In the genomic region with DNA sequence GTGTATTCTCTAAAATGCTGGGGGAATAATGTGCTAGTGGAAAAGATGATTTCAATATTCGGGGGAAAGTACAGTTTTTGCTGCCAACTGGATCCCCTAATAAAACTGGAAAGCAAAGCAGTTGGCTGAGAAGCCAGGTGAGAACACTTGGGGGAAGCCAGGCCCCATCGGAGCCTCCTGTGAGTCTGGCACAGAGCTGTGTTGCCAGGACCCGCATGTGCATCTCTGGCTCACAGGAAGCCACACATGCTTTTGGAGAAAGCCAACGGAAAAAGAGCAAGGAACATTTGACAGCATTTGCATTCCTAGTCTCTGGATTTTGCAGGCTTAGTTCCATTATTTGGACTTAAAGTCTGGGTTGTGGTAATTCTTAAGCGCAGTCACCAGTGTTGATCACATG, we compare ENCODE assay signal across 14 mouse cellular contexts.
A peak's percentile ranks its signal among the peaks of the same experiment; 100 is the strongest.
DNase-seq lines count a peak whose midpoint lies in the region; ATAC-seq and TF ChIP-seq lines count a peak whose summit lies in the region.
"Had no signal": no experiment of that assay in that cellular context is flagged by ENCODE, and none has a peak within 500 bp of the region (broad histone marks: within the 10 kb centered on the region; RNA-seq: fewer than 3 reads in every experiment).

No protein-coding gene starts in this region.

- 85% methylated on average over 5 of the region's 5 CpGs for whole genome bisulfite sequencing in forebrain, embryonic 14.5 days
- 91% methylated on average over 5 of the region's 5 CpGs for WGBS in forebrain, embryonic 11.5 days
- 61% methylated on average over 5 of the region's 5 CpGs for WGBS in heart, postnatal 0 days
- WGBS in forebrain, embryonic 16.5 days, result 58% methylated on average over 5 of the region's 5 CpGs

- H3K4me3 ChIP-seq in forebrain, embryonic 14.5 days (ENCODE audit: low read depth, low read length), result no peak overlapping the region
- no peak overlapping the region for H3K4me3 ChIP-seq in forebrain, embryonic 11.5 days (ENCODE audit: low read depth, low read length)
- H3K4me3 ChIP-seq in heart, postnatal 0 days (ENCODE audit: low read depth, low read length), result no peak overlapping the region
- no peak overlapping the region for H3K4me3 ChIP-seq in forebrain, embryonic 16.5 days (replicated peaks; ENCODE audit: low read length)
- H3K4me3 ChIP-seq: hindbrain, embryonic 13.5 days; left cerebral cortex, adult 2 months; neural tube, embryonic 15.5 days had no signal

- no peak for TF ChIP-seq EP300 in heart, postnatal 0 days (IDR thresholded peaks at IDR 0.05; ENCODE audit: low read depth)

- no peak for TF ChIP-seq CTCF in heart, postnatal 0 days (IDR thresholded peaks at IDR 0.05; ENCODE audit: low read depth)

- H3K27me3 ChIP-seq in forebrain, embryonic 14.5 days (replicated peaks; ENCODE audit: control insufficient read depth, insufficient read depth, low read length), result no peaks in the 10 kb centered on the region
- H3K27me3 ChIP-seq in forebrain, embryonic 11.5 days (ENCODE audit: control insufficient read depth, insufficient read depth, low read length), result no peaks in the 10 kb centered on the region
- no peaks in the 10 kb centered on the region for H3K27me3 ChIP-seq in heart, postnatal 0 days (ENCODE audit: control insufficient read depth, insufficient read depth, low read length)
- no peaks in the 10 kb centered on the region for H3K27me3 ChIP-seq in forebrain, embryonic 16.5 days (replicated peaks; ENCODE audit: control insufficient read depth, insufficient read depth, low read length)
- H3K27me3 ChIP-seq: hindbrain, embryonic 13.5 days; neural tube, embryonic 15.5 days had no signal

- no peak overlapping the region for H3K4me2 ChIP-seq in forebrain, embryonic 14.5 days (ENCODE audit: low read length)
- no peak overlapping the region for H3K4me2 ChIP-seq in forebrain, embryonic 11.5 days (ENCODE audit: low read depth, low read length, severe bottlenecking)
- H3K4me2 ChIP-seq in heart, postnatal 0 days (ENCODE audit: low read depth, low read length), result no peak overlapping the region
- no peak overlapping the region for H3K4me2 ChIP-seq in forebrain, embryonic 16.5 days (ENCODE audit: low read length)
- H3K4me2 ChIP-seq: hindbrain, embryonic 13.5 days; neural tube, embryonic 15.5 days had no signal

- DNase-seq in forebrain, embryonic 14.5 days (ENCODE audit: low spot score), result peak; percentile 75
- DNase-seq in forebrain, embryonic 11.5 days (ENCODE audit: low spot score), result no peak
- DNase-seq in heart, postnatal 0 days (ENCODE audit: low spot score), result no peak
- DNase-seq in heart, postnatal 25 days (ENCODE audit: low spot score), result no peak
- peak; percentile 36 for DNase-seq in NIH3T3 (ENCODE audit: low read depth)
- DNase-seq in spleen, adult 18-20 months, result no peak
- DNase-seq: adrenal gland, postnatal 14 days; retina, postnatal 1 day had no signal

- H3K9ac ChIP-seq in forebrain, embryonic 14.5 days (ENCODE audit: low read length), result no peak overlapping the region
- no peak overlapping the region for H3K9ac ChIP-seq in forebrain, embryonic 11.5 days (ENCODE audit: low read length)
- no peak overlapping the region for H3K9ac ChIP-seq in heart, postnatal 0 days (replicated peaks; ENCODE audit: low read depth, low read length)
- no peak overlapping the region for H3K9ac ChIP-seq in forebrain, embryonic 16.5 days (replicated peaks; ENCODE audit: low read depth, low read length)
- H3K9ac ChIP-seq: hindbrain, embryonic 13.5 days; neural tube, embryonic 15.5 days had no signal

- H3K4me1 ChIP-seq in forebrain, embryonic 14.5 days (ENCODE audit: control insufficient read depth, insufficient read depth, low read length), result no peaks in the 10 kb centered on the region
- no peaks in the 10 kb centered on the region for H3K4me1 ChIP-seq in forebrain, embryonic 11.5 days (replicated peaks; ENCODE audit: control insufficient read depth, insufficient read depth, low read length)
- no peaks in the 10 kb centered on the region for H3K4me1 ChIP-seq in heart, postnatal 0 days (ENCODE audit: control insufficient read depth, insufficient read depth)
- H3K4me1 ChIP-seq in forebrain, embryonic 16.5 days (replicated peaks; ENCODE audit: control insufficient read depth, insufficient read depth, low read length), result 0 out of 2 replicates have a peak, but pooled peaks cover 2% of the 10 kb centered on the region
- H3K4me1 ChIP-seq: hindbrain, embryonic 13.5 days; neural tube, embryonic 15.5 days had no signal

- ATAC-seq in forebrain, embryonic 14.5 days, result peak; percentile 76; the same call in 1 of the 2 replicates
- ATAC-seq in forebrain, embryonic 11.5 days (replicated peaks; ENCODE audit: low FRiP score), result no peak
- ATAC-seq in heart, postnatal 0 days (ENCODE audit: insufficient read depth, low read depth), result no peak
- peak; percentile 94 for ATAC-seq in forebrain, embryonic 16.5 days
- ATAC-seq: intestine, embryonic 16.5 days had no signal

- intact Hi-C loops in heart, postnatal 25 days (cut with DNase I), result no loop called here

- H3K27ac ChIP-seq in forebrain, embryonic 14.5 days (ENCODE audit: low read depth, low read length), result no peak overlapping the region
- H3K27ac ChIP-seq in forebrain, embryonic 11.5 days (ENCODE audit: low read depth, low read length), result no peak overlapping the region
- peak overlapping the region; percentile 31 for H3K27ac ChIP-seq in heart, postnatal 0 days (ENCODE audit: low read depth)
- H3K27ac ChIP-seq in forebrain, embryonic 16.5 days (ENCODE audit: low read length), result no peak overlapping the region
- H3K27ac ChIP-seq: hindbrain, embryonic 13.5 days; left cerebral cortex, adult 2 months; neural tube, embryonic 15.5 days had no signal

- no peaks in the 10 kb centered on the region for H3K9me3 ChIP-seq in forebrain, embryonic 14.5 days (replicated peaks; ENCODE audit: control insufficient read depth, low read length)
- H3K9me3 ChIP-seq in forebrain, embryonic 11.5 days (ENCODE audit: control insufficient read depth, low read length), result no peaks in the 10 kb centered on the region
- H3K9me3 ChIP-seq in heart, postnatal 0 days (replicated peaks; ENCODE audit: control insufficient read depth, low read length), result no peaks in the 10 kb centered on the region
- H3K9me3 ChIP-seq in forebrain, embryonic 16.5 days (ENCODE audit: control insufficient read depth, low read length), result no peaks in the 10 kb centered on the region
- H3K9me3 ChIP-seq: hindbrain, embryonic 13.5 days; neural tube, embryonic 15.5 days had no signal

- H3K36me3 ChIP-seq in forebrain, embryonic 14.5 days (ENCODE audit: control insufficient read depth, insufficient read depth, low read length), result no peaks in the 10 kb centered on the region
- H3K36me3 ChIP-seq in forebrain, embryonic 11.5 days (ENCODE audit: control insufficient read depth, insufficient read depth, low read length), result no peaks in the 10 kb centered on the region
- H3K36me3 ChIP-seq in heart, postnatal 0 days (replicated peaks; ENCODE audit: control insufficient read depth, insufficient read depth, low read length), result no peaks in the 10 kb centered on the region
- H3K36me3 ChIP-seq in forebrain, embryonic 16.5 days (ENCODE audit: control insufficient read depth, insufficient read depth), result no peaks in the 10 kb centered on the region
- H3K36me3 ChIP-seq: G1E; hindbrain, embryonic 13.5 days; neural tube, embryonic 15.5 days had no signal

Comparison
In these comparisons a context has a peak if more than half of its experiments do, and no peak if none do; other contexts are left out.
1. ATAC-seq: peak in forebrain, embryonic 14.5 days (single experiment) and forebrain, embryonic 16.5 days (single experiment); none in forebrain, embryonic 11.5 days (single experiment) and heart, postnatal 0 days (single experiment).
2. DNase-seq: peak in forebrain, embryonic 14.5 days (single experiment) and NIH3T3 (single experiment); none in forebrain, embryonic 11.5 days (single experiment), heart, postnatal 0 days (single experiment), heart, postnatal 25 days (single experiment) and spleen, adult 18-20 months (0 of 2).